Mouse (Mus musculus) ES-Bruce4 (cell line): ENCODE measurements at regions not wholly inside any gene's neighbourhood (a gene's known extent, or its start where the extent isn't known, plus 50 kb on each side); places are given as distances from the start of the nearest gene placed in this dataset.

Experiments used
- CTCF ChIP-seq: IDR thresholded peaks from one replicate; pipeline ENCODE4 v1.8.1; 2011; ENCODE audit warnings: low read depth, low read length
- EP300 ChIP-seq: IDR thresholded peaks from 2 replicates; pipeline ENCODE4 v1.6.1; 2011; ENCODE audit warnings: low read depth, low read length; ENCODE audit not compliant: insufficient read depth
- POLR2A ChIP-seq: IDR thresholded peaks from one replicate; pipeline ENCODE4 v1.8.1; 2011; ENCODE audit warnings: low read length; ENCODE audit not compliant: insufficient read depth

- TF ChIP-seq POLR2A (no peak), CTCF (no peak), EP300 (no peak)
Measured at GRCm38 (mm10) chr8:117853408-117853807, 51.7 kb upstream of the Mphosph6 start.
